Mouse (Mus musculus) common myeloid progenitor, adult 5-6 weeks (primary cell): ENCODE measurements around the gene Cldn10. TPM values are rescaled to one million over a fixed set of nuclear protein-coding genes. Genes with fewer than 3 reads are reported as not detected.

Experiments used
- ATAC-seq: replicated peaks from 2 replicates; pipeline ENCODE4 v1.8.0; 2016; ENCODE audit warnings: low read depth, mild to moderate bottlenecking, moderate TSS enrichment, inconsistent platforms; ENCODE audit not compliant: poor library complexity, severe bottlenecking
- total RNA-seq: library from RNA; stranded (forward); fragments of 200-1000, 187-1606 nt; gene quantifications from 2 replicates; pipeline ENCODE4 v1.2.3, GENCODE M21; 2017

Cldn10 gene
- total RNA-seq, 1 experiment from 2014 or later, result 0.05 TPM

GRCm38 (mm10) chr14:118822816-118823215 lies 35.1 kb downstream of the Cldn10 start:
- ATAC-seq, result no peak

DNA sequence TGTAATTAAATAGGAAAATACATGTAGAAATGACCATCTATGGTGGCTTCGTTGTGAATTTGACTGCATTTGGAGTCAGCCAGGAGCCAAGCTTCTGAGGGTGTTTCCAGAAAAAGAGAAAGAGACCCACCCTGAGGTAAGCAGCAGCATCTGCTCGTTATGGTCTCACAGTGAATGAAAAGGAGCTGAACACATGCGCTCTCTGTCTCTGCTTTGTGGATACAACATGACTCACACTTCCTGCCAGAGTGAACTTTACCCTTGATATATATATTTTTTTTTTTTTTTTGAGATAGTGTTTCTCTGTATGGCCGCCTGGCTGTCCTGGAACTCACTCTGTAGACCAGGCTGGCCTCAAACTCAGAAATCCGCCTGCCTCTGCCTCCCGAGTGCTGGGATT lies 35.6 kb downstream of the Cldn10 start:
- ATAC-seq, result no peak

GRCm38 (mm10) chr14:118826346-118826745 lies 38.6 kb downstream of the Cldn10 start:
- ATAC-seq, result peak; percentile 62

- peak; percentile 33; the same call in 1 of the 2 replicates for ATAC-seq
These were observed 39.7 kb downstream of the Cldn10 start for GRCm38 (mm10) chr14:118827283-118827904.

GRCm38 (mm10) chr14:118829331-118830095 lies 41.8 kb downstream of the Cldn10 start:
- no peak for ATAC-seq

DNA sequence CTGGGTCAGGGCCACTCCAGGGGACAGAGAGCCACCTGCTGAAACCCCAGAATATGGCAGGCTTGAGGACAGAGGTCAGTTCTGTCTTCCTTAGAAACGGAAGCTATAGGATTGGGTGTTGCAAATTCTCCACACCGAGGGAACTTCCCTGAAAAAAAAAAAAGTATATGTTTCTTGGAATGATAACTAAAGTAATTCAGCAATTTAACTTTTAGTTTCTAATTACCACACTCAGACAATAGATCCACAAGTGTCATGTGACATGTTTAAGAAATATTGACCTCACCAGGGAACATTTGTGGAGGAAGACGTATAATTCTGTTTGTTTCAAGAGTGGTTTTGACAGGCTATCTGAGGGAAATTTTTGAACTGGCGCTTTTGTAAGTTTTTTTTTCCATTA lies 43.9 kb downstream of the Cldn10 start:
- ATAC-seq, result no peak

GRCm38 (mm10) chr14:118833241-118833640 lies 45.5 kb downstream of the Cldn10 start:
- no peak for ATAC-seq

- ATAC-seq, result peak; percentile 12; the same call in 1 of the 2 replicates
These were observed 46.6 kb downstream of the Cldn10 start for GRCm38 (mm10) chr14:118834313-118834712.

DNA sequence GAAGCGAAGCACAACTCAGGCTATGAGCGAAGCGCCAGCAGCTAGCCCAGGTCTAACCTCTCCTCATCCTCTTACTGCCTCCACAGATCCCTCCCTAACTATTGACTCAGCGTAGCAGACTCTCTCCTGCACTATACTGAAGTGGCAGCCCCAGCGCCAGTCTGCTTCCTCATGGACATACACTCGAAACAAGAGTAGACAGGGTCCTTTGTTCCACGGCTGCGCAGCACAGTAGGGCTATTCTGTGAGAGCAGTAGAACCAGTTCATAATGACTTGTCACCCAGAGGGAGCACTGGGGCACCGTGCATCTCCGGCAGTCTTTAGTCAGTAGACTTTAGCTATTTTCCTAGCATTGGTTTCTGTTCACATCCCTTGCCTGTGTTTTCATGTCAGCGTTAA lies 48.4 kb downstream of the Cldn10 start:
- ATAC-seq, result no peak

- ATAC-seq, result peak; percentile 84
These were observed 49.0 kb downstream of the Cldn10 start for GRCm38 (mm10) chr14:118836754-118837153.

DNA sequence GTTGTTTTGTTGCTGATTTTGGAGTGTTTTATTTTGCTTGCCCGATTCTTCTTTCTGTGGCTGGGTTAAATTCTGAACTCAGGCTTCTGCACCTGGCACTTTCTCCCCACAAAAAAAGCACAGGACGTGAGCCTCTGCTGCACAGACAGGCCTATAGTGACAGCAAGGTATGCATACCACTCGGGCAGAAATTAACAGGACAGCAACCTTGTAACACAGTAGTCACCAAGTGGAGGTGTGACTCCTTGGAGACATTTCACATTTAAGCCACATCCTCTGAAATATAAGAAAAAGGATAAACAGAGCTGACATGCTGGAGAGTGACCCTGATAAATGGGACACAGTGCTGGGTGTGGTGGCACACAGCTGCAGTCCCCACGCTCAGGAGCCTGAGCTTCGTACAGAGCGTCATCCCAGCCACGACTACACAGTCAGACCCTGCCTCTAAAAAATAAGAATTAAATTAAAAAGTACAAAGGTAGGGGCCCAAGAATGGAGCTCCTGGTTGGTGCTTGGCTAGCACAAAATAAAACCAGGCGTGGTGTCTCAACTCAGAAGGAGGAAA lies 50.9 kb downstream of the Cldn10 start:
- no peak for ATAC-seq

DNA sequence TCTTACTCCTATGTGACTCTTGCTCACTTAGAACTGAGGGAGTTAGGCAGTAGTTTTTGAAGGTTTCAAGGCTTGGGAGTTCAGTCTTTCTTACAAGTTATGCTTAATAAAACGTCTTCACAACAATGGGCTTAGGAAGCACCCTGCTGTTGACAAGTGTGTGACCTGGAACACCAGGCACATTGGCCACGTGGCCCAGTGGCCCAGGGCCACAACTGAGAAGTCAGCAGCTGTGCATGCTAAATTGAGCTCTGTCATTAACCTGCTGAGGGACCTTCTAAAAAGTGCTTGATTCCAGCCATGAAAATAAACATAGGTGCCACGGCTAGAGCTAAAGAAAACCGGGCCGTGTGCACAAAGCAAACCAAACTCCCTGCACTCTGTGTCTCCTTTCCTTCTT lies 51.7 kb downstream of the Cldn10 start:
- ATAC-seq, result no peak

GRCm38 (mm10) chr14:118840027-118840426 lies 52.3 kb downstream of the Cldn10 start:
- no peak for ATAC-seq

DNA sequence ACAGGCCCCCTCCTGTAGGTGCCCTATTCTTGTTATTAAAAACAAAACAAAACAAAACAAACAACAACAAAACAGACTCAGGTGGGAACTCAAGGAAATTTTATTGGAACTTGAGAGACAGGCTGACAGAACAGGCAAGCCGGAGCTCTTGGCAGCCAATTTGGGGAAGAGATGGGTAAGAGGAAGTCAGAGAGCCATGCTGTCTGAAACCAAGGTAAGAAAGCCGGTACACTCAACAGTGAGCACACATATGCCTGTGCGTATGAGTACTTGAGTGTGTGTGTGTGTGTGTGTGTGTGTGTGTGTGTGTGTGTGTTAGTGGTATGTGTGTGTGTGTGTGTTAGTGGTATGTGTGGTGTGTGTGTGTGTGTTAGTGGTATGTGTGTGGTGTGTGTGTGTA lies 54.6 kb downstream of the Cldn10 start:
- peak; percentile 71 for ATAC-seq

DNA sequence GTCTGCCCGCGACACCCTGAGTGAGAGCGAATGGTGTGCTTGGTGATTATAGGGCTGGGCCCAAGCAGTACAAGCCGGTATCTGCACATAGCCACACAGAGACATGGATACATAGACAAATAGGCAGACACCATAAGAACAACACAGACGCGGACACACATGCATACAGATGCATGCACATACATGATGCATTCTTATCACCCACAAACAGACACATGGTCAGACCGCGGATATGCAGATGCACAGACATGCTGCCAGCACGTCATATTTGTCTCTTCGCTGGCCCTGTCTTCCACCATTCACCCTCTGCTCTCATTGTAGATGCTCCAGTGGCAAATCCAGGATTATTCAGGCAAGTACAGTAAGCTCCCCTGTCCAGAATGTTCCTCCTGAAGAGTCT lies 59.1 kb downstream of the Cldn10 start:
- ATAC-seq, result no peak

GRCm38 (mm10) chr14:118848171-118848570 lies 60.5 kb downstream of the Cldn10 start:
- no peak for ATAC-seq

- ATAC-seq, result peak; percentile 6
These were observed 62.4 kb downstream of the Cldn10 start for GRCm38 (mm10) chr14:118850011-118850695.

DNA sequence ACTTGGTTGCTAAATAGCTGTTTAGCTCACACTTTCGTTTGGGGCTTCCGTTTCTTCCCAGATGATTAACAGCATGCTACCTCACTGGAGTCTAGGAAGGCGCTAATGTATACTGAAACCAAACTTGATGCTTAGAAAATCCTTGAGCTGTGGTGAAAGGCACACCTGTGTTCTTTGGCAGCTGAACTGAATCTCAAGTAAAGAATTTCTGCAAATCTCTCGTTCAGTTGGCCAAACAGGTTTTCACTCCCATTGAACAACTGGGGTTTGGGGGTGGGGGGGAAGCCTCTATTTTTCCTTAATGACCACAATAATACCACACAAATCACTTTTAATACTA lies 63.0 kb downstream of the Cldn10 start:
- ATAC-seq, result no peak; the same call in 1 of the 2 replicates

- ATAC-seq, result no peak
These were observed 63.9 kb downstream of the Cldn10 start for GRCm38 (mm10) chr14:118851496-118852107.

DNA sequence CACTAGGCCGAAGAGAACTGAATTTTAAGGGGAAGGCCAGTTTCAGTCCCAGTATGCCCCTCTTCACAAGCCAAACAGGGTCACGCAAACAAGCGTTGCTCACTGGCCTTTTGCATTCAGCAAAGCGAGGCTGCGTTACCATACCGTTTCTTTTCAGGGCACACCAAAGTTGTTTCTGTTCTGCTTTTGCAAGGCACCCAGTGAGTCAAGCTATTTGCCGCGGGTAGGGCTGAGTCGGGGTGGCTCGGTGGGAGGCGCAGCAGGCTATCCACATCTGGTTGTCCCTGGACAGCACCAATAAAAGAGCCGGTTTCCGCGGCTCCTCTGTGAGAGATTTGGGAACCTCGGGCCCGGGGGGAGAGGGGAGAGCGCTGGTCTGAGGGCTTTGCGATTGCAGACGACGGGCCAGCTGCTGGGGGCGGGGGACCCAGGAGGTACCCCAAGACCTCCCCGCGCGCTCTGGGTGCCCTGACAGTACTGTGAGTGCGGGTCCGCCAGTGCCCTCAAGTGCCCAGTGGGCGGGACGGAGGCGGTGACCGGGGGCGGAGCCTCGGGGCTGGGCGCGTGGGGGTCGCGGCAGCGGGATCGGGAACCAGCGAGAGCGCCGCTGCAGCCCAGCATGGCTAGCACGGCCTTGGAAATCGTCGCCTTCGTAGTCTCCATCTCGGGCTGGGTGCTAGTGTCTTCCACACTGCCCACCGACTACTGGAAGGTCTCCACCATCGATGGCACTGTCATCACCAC lies 66.8 kb downstream of the Cldn10 start:
- peak; percentile 78 for ATAC-seq
